Mouse (Mus musculus) inflammation-experienced regulatory T-cells, adult 16 weeks (primary cell): ENCODE measurements around the gene Tekt5. TPM values are rescaled to one million over a fixed set of nuclear protein-coding genes. Genes with fewer than 3 reads are reported as not detected.

ENCODE experiments used
- polyA plus RNA-seq: library from polyadenylated mRNA; unstranded; fragments of 100-300 nt; shearing (Covaris generic); gene quantifications from one replicate; pipeline ENCODE4 v1.2.1, GENCODE M21; 2017

Gene Tekt5
- not detected for polyA plus RNA-seq

DNA sequence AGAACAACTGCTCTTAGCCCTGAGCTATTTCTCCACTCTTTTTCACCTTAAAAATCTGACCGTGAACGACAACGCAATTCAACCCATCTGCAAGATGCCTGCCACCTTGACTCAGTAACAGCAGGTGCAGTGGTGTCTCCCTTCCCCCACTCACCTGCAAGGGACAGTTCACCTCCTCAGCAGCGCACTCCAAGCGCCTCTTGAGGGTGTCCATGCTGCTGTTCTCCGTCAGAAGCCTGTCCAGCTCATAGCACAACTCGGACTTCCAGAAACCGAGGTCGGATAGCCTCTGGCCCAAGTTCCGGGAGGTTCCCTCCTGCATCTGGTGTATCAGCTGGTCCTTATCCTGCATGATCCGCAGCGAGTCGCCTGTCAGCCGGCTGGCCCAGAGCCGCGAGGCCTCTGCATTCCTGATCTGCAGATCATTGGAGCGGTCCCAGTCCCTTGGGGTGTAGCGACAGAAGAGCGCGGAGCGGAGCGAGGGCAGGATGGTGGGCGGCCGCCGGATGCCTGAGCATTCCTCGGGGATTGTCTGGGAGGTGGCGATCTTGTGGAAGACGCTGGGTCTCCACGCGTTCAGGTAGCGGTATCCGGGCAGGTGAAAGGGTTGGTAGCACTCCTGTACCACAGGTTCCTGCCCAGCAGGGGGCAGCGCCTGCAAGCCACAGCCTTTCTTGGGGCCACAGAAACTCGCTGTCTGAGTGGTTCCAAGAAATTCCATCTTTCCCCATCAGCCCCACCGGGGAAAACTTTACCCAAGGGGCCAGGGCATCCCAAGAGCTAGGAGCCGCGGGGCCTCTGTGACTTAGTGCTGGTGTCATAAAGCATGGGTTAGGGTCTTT, at the start of gene Tekt5:
Gene Tekt5, minus strand, starts transcription at position 792 of the 842 bp plus-strand sequence.

GRCm38 (mm10) chr16:10411764-10412746, 16.8 kb upstream of the Tekt5 start, which contains the start of gene Nubp1:
Nubp1 (plus strand) TSS chr16:10411948.

DNA sequence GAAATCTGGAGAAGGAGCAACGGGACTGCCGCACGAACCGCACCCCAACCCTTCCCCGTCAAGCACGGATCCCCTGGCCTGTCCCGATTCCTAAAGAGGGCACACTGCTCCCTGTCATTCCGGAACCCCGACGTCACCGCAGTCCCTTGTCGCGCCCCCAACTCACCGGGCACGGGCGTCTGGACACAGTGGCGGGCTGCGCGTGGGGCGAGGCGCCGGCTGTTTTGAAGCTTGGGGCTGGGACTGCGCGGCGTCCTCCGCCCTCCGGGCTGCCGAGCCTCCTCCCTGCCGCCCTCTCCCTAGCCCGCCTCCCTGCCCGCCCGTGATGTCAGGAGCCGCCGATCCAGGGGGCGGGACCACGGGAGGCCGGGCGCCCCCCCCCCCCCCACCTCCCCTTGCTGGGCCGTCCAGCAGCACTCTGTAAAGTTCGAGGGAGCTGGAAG, 81.6 kb downstream of the Tekt5 start, which contains the start of gene Emp2:
Gene Emp2, minus strand, starts transcription at position 323 of the 443 bp plus-strand sequence.

Other genes starting within 250 kb of the Tekt5 start
- gene Rpl39l, start 225.3 kb downstream of the Tekt5 start, polyA plus RNA-seq = 0.77 TPM
- gene Atf7ip2, start 202.8 kb downstream of the Tekt5 start, polyA plus RNA-seq = not detected
- not detected for gene Emp2, start 81.5 kb downstream of the Tekt5 start, polyA plus RNA-seq
- 70.4 TPM for gene Nubp1, start 16.5 kb upstream of the Tekt5 start, polyA plus RNA-seq
- 3.0 TPM for gene Tvp23a, start 51.9 kb upstream of the Tekt5 start, polyA plus RNA-seq
- 1.4 TPM for gene Ciita, start 84.6 kb upstream of the Tekt5 start, polyA plus RNA-seq
- 4.0 TPM for gene Dexi, start 147.6 kb upstream of the Tekt5 start, polyA plus RNA-seq
- gene Clec16a, start 149.8 kb upstream of the Tekt5 start, polyA plus RNA-seq = 24.9 TPM